ENCODE assay signal across 29 mouse cellular contexts in the genomic region with DNA sequence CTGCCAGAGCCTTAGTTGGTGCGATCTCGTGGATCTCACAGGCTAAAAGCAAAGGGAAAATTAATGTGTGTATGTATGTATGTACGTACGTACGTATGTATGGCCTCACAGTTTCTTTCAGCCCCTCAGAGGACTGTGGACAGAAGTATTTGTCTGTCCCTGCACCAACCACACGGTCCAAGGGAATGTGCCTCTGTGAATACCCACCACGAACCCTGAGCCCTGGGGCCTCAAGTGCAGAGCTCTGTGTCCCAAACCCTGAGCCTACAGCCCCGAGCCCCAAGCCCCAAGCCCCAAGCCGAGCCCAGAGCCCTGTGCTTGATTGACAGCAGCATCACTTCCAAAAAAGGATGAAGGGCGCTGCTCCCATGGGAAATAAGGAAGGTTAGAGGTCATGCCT. TPM values are rescaled to one million over a fixed set of nuclear protein-coding genes. Genes with fewer than 3 reads are reported as not detected.
A peak's percentile ranks its signal among the peaks of the same experiment; 100 is the strongest.
DNase-seq lines count a peak whose midpoint lies in the region; ATAC-seq lines count a peak whose summit lies in the region.
"Had no signal": no experiment of that assay in that cellular context is flagged by ENCODE, and none has a peak within 500 bp of the region (broad histone marks: within the 10 kb centered on the region; RNA-seq: fewer than 3 reads in every experiment).

No protein-coding gene starts in this region.

- H3K27ac ChIP-seq in heart, embryonic 10.5 days = no peak overlapping the region
- H3K27ac ChIP-seq in liver, embryonic 15.5 days (replicated peaks) = peak overlapping the region; percentile 38; the same call in 1 of the 2 replicates
- H3K27ac ChIP-seq in midbrain, embryonic 14.5 days (replicated peaks; ENCODE audit: low read depth, low read length) = no peak overlapping the region
- H3K27ac ChIP-seq in midbrain, embryonic 15.5 days = no peak overlapping the region
- H3K27ac ChIP-seq: embryonic facial prominence, embryonic 13.5 days; embryonic facial prominence, embryonic 15.5 days; forebrain, embryonic 10.5 days; forebrain, embryonic 12.5 days had no signal

- H3K9me3 ChIP-seq in heart, embryonic 10.5 days = no peaks in the 10 kb centered on the region
- H3K9me3 ChIP-seq in liver, embryonic 15.5 days (replicated peaks) = no peaks in the 10 kb centered on the region
- no peaks in the 10 kb centered on the region for H3K9me3 ChIP-seq in midbrain, embryonic 14.5 days (ENCODE audit: control insufficient read depth, low read length)
- no peaks in the 10 kb centered on the region for H3K9me3 ChIP-seq in midbrain, embryonic 15.5 days
- H3K9me3 ChIP-seq: embryonic facial prominence, embryonic 13.5 days; embryonic facial prominence, embryonic 15.5 days; forebrain, embryonic 10.5 days; forebrain, embryonic 12.5 days had no signal

- H3K9ac ChIP-seq in liver, embryonic 15.5 days = no peak overlapping the region
- no peak overlapping the region for H3K9ac ChIP-seq in midbrain, embryonic 14.5 days (replicated peaks; ENCODE audit: low read length)
- H3K9ac ChIP-seq in midbrain, embryonic 15.5 days = no peak overlapping the region
- H3K9ac ChIP-seq: embryonic facial prominence, embryonic 13.5 days; embryonic facial prominence, embryonic 15.5 days; forebrain, embryonic 12.5 days had no signal

- no peaks in the 10 kb centered on the region for H3K4me1 ChIP-seq in heart, embryonic 10.5 days
- peaks cover 5% of the 10 kb centered on the region for H3K4me1 ChIP-seq in liver, embryonic 15.5 days (replicated peaks)
- H3K4me1 ChIP-seq in midbrain, embryonic 14.5 days (ENCODE audit: control insufficient read depth, insufficient read depth, low read length) = no peaks in the 10 kb centered on the region
- no peaks in the 10 kb centered on the region for H3K4me1 ChIP-seq in midbrain, embryonic 15.5 days
- H3K4me1 ChIP-seq: embryonic facial prominence, embryonic 13.5 days; embryonic facial prominence, embryonic 15.5 days; forebrain, embryonic 10.5 days; forebrain, embryonic 12.5 days had no signal

- no peak for ATAC-seq in liver, embryonic 15.5 days (ENCODE audit: insufficient read depth)
- ATAC-seq in midbrain, embryonic 14.5 days (ENCODE audit: low FRiP score, low TSS enrichment) = 0 out of 2 replicates have a peak, but pooled peaks have one; percentile 32
- ATAC-seq in midbrain, embryonic 15.5 days (replicated peaks) = no peak
- ATAC-seq: forebrain, embryonic 14.5 days had no signal

- H3K4me3 ChIP-seq in heart, embryonic 10.5 days = no peak overlapping the region
- H3K4me3 ChIP-seq in liver, embryonic 15.5 days (replicated peaks) = no peak overlapping the region
- H3K4me3 ChIP-seq in midbrain, embryonic 14.5 days (replicated peaks; ENCODE audit: low read depth, low read length) = no peak overlapping the region
- H3K4me3 ChIP-seq in midbrain, embryonic 15.5 days = no peak overlapping the region
- H3K4me3 ChIP-seq: embryonic facial prominence, embryonic 13.5 days; embryonic facial prominence, embryonic 15.5 days; erythroblast, embryonic 14.5 days; forebrain, embryonic 10.5 days; forebrain, embryonic 12.5 days had no signal

- peak; percentile 73 for DNase-seq in heart, embryonic 10.5 days (ENCODE audit: low spot score)
- no peak for DNase-seq in heart, adult 18-20 months
- DNase-seq in liver = no peak
- no peak for DNase-seq in midbrain, embryonic 14.5 days
- DNase-seq: adrenal gland, postnatal 10 days; adrenal gland, postnatal 25 days; cerebellum, adult 11 months; cerebellum, adult 18-20 months; cerebellum, adult 8-10 months; cerebellum, adult 9-11 months; cerebellum, postnatal 14 days; cerebellum, postnatal 36 days; embryo, embryonic 11 days had no signal

- H3K36me3 ChIP-seq in heart, embryonic 10.5 days = no peaks in the 10 kb centered on the region
- H3K36me3 ChIP-seq in liver, embryonic 15.5 days (replicated peaks) = 0 out of 2 replicates have a peak, but pooled peaks cover 3% of the 10 kb centered on the region
- H3K36me3 ChIP-seq in midbrain, embryonic 14.5 days (ENCODE audit: control insufficient read depth, insufficient read depth, low read length) = no peaks in the 10 kb centered on the region
- H3K36me3 ChIP-seq in midbrain, embryonic 15.5 days (replicated peaks) = no peaks in the 10 kb centered on the region
- H3K36me3 ChIP-seq: embryonic facial prominence, embryonic 13.5 days; embryonic facial prominence, embryonic 15.5 days; forebrain, embryonic 10.5 days; forebrain, embryonic 12.5 days had no signal

- no peak overlapping the region for H3K4me2 ChIP-seq in liver, embryonic 15.5 days
- no peak overlapping the region for H3K4me2 ChIP-seq in midbrain, embryonic 14.5 days (ENCODE audit: low read length)
- no peak overlapping the region for H3K4me2 ChIP-seq in midbrain, embryonic 15.5 days
- H3K4me2 ChIP-seq: embryonic facial prominence, embryonic 13.5 days; embryonic facial prominence, embryonic 15.5 days; forebrain, embryonic 12.5 days had no signal

- WGBS in heart, embryonic 10.5 days = 72% methylated on average over 10 of the region's 10 CpGs
- WGBS in liver, embryonic 15.5 days (ENCODE audit: insufficient replicate concordance) = 50% methylated on average over 10 of the region's 10 CpGs
- 83% methylated on average over 10 of the region's 10 CpGs for WGBS in midbrain, embryonic 14.5 days
- 80% methylated on average over 10 of the region's 10 CpGs for WGBS in midbrain, embryonic 15.5 days

- no peaks in the 10 kb centered on the region for H3K27me3 ChIP-seq in heart, embryonic 10.5 days (ENCODE audit: insufficient read depth, poor library complexity, severe bottlenecking)
- H3K27me3 ChIP-seq in liver, embryonic 15.5 days = no peaks in the 10 kb centered on the region
- no peaks in the 10 kb centered on the region for H3K27me3 ChIP-seq in midbrain, embryonic 14.5 days (ENCODE audit: control insufficient read depth, insufficient read depth, low read length)
- H3K27me3 ChIP-seq in midbrain, embryonic 15.5 days (replicated peaks) = no peaks in the 10 kb centered on the region
- H3K27me3 ChIP-seq: embryonic facial prominence, embryonic 13.5 days; embryonic facial prominence, embryonic 15.5 days; forebrain, embryonic 12.5 days had no signal

RNA-seq across cellular contexts. Expression of a gene that starts 1.0 kb away (rescaled TPM):
- 2.7 and 78.7 TPM in 2 replicates for polyA plus RNA-seq in heart, embryonic 10.5 days (2016; fragmentation: Nextera tagmentation; extraction: Ambion mirVana)
- not detected for total RNA-seq in heart, adult 18-20 months (2021)
- 1,444 and 1,483 TPM in 2 replicates for polyA plus RNA-seq in liver, embryonic 15.5 days (2015; fragmentation: Nextera tagmentation; extraction: Ambion mirVana)
- not detected in 2 replicates for polyA plus RNA-seq in midbrain, embryonic 14.5 days (2014; fragmentation: Nextera tagmentation; extraction: Ambion mirVana)
- polyA plus RNA-seq in midbrain, embryonic 15.5 days (2015; fragmentation: Nextera tagmentation; extraction: Ambion mirVana) = 1.2 TPM in 1 of 2 replicates, not detected in the other
- total RNA-seq: common myeloid progenitor, adult 5-6 weeks; ES-E14; MEL had no signal
- polyA plus RNA-seq: embryonic facial prominence, embryonic 13.5 days; forebrain, embryonic 10.5 days; forebrain, embryonic 12.5 days; forebrain, embryonic 14.5 days had no signal

RNA-seq across cellular contexts. Expression of a gene that starts 17.9 kb away (rescaled TPM):
- not detected in 2 replicates for polyA plus RNA-seq in heart, embryonic 10.5 days (2016; fragmentation: Nextera tagmentation; extraction: Ambion mirVana)
- not detected for total RNA-seq in heart, adult 18-20 months (2021)
- 0.17 TPM in 1 of 2 replicates, not detected in the other for polyA plus RNA-seq in liver, embryonic 15.5 days (2015; fragmentation: Nextera tagmentation; extraction: Ambion mirVana)
- not detected in 2 replicates for polyA plus RNA-seq in midbrain, embryonic 14.5 days (2014; fragmentation: Nextera tagmentation; extraction: Ambion mirVana)
- not detected in 2 replicates for polyA plus RNA-seq in midbrain, embryonic 15.5 days (2015; fragmentation: Nextera tagmentation; extraction: Ambion mirVana)
- total RNA-seq: adrenal gland, adult 2 months; adrenal gland, postnatal 10 days; adrenal gland, postnatal 25 days; adrenal gland, postnatal 4 days; common myeloid progenitor, adult 5-6 weeks; ES-E14; MEL had no signal
- polyA plus RNA-seq: adrenal gland, adult 2 months; brain, embryonic 14.5 days; C2C12; embryonic facial prominence, embryonic 11.5 days; embryonic facial prominence, embryonic 13.5 days; embryonic facial prominence, embryonic 15.5 days; erythroblast, embryonic 14.5 days; forebrain, embryonic 10.5 days; forebrain, embryonic 12.5 days; forebrain, embryonic 14.5 days had no signal

RNA-seq across cellular contexts. Expression of a gene that starts 26.7 kb away (rescaled TPM):
- 0.16 and 3.4 TPM in 2 replicates for polyA plus RNA-seq in heart, embryonic 10.5 days (2016; fragmentation: Nextera tagmentation; extraction: Ambion mirVana)
- under 1 TPM in 1 of 2 experiments, not detected in 1; 0.26 TPM for total RNA-seq in heart, adult 18-20 months (2021)
- polyA plus RNA-seq in liver, embryonic 15.5 days (2015; fragmentation: Nextera tagmentation; extraction: Ambion mirVana) = 44.0 and 44.7 TPM in 2 replicates
- 0.09 TPM in 1 of 2 replicates, not detected in the other for polyA plus RNA-seq in midbrain, embryonic 14.5 days (2014; fragmentation: Nextera tagmentation; extraction: Ambion mirVana)
- polyA plus RNA-seq in midbrain, embryonic 15.5 days (2015; fragmentation: Nextera tagmentation; extraction: Ambion mirVana) = 0.04 and 0.09 TPM in 2 replicates
- total RNA-seq: common myeloid progenitor, adult 5-6 weeks; ES-E14 had no signal
- polyA plus RNA-seq: adrenal gland, adult 2 months; brain, embryonic 14.5 days; C2C12; erythroblast, embryonic 14.5 days; forebrain, embryonic 10.5 days; forebrain, embryonic 12.5 days had no signal

RNA-seq across cellular contexts. Expression of a gene that starts 37.3 kb away (rescaled TPM):
- 0.10 TPM in 1 of 2 replicates, not detected in the other for polyA plus RNA-seq in heart, embryonic 10.5 days (2016; fragmentation: Nextera tagmentation; extraction: Ambion mirVana)
- not detected for total RNA-seq in heart, adult 18-20 months (2021)
- polyA plus RNA-seq in liver, embryonic 15.5 days (2015; fragmentation: Nextera tagmentation; extraction: Ambion mirVana) = 0.05 TPM in 2 replicates
- polyA plus RNA-seq in midbrain, embryonic 14.5 days (2014; fragmentation: Nextera tagmentation; extraction: Ambion mirVana) = not detected in 2 replicates
- not detected in 2 replicates for polyA plus RNA-seq in midbrain, embryonic 15.5 days (2015; fragmentation: Nextera tagmentation; extraction: Ambion mirVana)
- total RNA-seq: adrenal gland, adult 2 months; adrenal gland, postnatal 10 days; adrenal gland, postnatal 25 days; adrenal gland, postnatal 4 days; common myeloid progenitor, adult 5-6 weeks; ES-E14; MEL had no signal
- polyA plus RNA-seq: adrenal gland, adult 2 months; brain, embryonic 14.5 days; C2C12; embryonic facial prominence, embryonic 11.5 days; embryonic facial prominence, embryonic 13.5 days; embryonic facial prominence, embryonic 15.5 days; erythroblast, embryonic 14.5 days; forebrain, embryonic 10.5 days; forebrain, embryonic 12.5 days; forebrain, embryonic 14.5 days had no signal

Comparison
In these comparisons a context has a peak if more than half of its experiments do, and no peak if none do; other contexts are left out.
1. RNA of a gene that starts 26.7 kb away (polyA plus RNA-seq): 44.0 to 44.7 TPM in liver, embryonic 15.5 days; 0.16 to 3.4 TPM in heart, embryonic 10.5 days, 0.09 TPM in midbrain, embryonic 14.5 days and 0.04 to 0.09 TPM in midbrain, embryonic 15.5 days; every median in the first group is over 10 times any median in the second.